Comparison of ENCODE assay signal across 24 mouse cellular contexts in the genomic region with DNA sequence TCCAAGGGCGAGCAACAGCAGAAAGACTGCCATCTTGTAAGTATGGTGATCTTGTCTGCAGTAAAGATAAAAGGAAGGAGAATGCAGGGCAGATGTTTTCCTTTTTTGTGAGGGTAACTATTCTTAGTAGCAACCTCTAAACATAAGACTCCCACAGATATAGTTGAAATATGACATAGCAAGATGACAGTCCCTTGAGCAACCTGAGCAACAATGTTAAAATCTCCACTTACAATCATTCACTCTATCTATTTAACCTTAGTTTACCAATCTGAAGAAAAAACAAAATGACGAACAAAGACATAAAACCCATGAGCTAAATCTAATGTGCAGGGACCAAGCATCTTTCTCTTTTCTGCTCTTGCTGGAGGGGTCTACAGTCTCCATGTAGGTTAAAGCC. TPM values are rescaled to one million over a fixed set of nuclear protein-coding genes. Genes with fewer than 3 reads are reported as not detected.
"Had no signal": no experiment of that assay in that cellular context is flagged by ENCODE, and none has a peak within 500 bp of the region (broad histone marks: within the 10 kb centered on the region; RNA-seq: fewer than 3 reads in every experiment).

A gene (minus strand): TSS at position 101 of the 400 bp plus-strand sequence.

- DNase-seq: retina, postnatal 1 day; right cerebral cortex, adult 18-20 months; right cerebral cortex, postnatal 14 days; right cerebral cortex, postnatal 25 days; right cerebral cortex, postnatal 4 days; spleen, adult 18-20 months; thymus, adult 18-20 months; thymus, adult 2 months; thymus, postnatal 14 days; thymus, postnatal 25 days; thymus, postnatal 36 days; thymus, postnatal 4 days had no signal

RNA-seq across cellular contexts. Expression of the gene that starts here (rescaled TPM):
- polyA plus RNA-seq: neural tube, embryonic 12.5 days; neural tube, embryonic 13.5 days; neural tube, embryonic 14.5 days; neural tube, embryonic 15.5 days; small intestine, adult 2 months; spleen, adult 2 months; stomach, embryonic 14.5 days; stomach, embryonic 15.5 days; stomach, embryonic 16.5 days; stomach, postnatal 0 days; thymus, adult 2 months; thymus, postnatal 0 days; urinary bladder, adult 2 months had no signal
